Mouse (Mus musculus) liver, embryonic 11.5 days (tissue): ENCODE results near the gene Dek. TPM values are rescaled to one million over a fixed set of nuclear protein-coding genes. Genes with fewer than 3 reads are reported as not detected.

Experiments used
- ATAC-seq: fragments of 200-750 bp; cut with Nextera tagmentation; replicated peaks from 2 replicates; pipeline ENCODE4 v1.8.0; 2017; ENCODE audit warnings: moderate number of reproducible peaks, mild to moderate bottlenecking, moderate TSS enrichment, moderate library complexity; ENCODE audit not compliant: low FRiP score
- DNase-seq: peaks from one replicate; pipeline ENCODE4 v3.0.0-alpha.2; 2017; ENCODE audit warnings: low spot score
- H3K27ac ChIP-seq: fragments of 300-500 bp; sonication (generic); 2 replicates; pipeline ENCODE4 v1.5.1; 2014; ENCODE audit warnings: mild to moderate bottlenecking, low read depth, low read length, control low read depth
- H3K27me3 ChIP-seq: fragments of 300-500 bp; sonication (generic); replicated peaks from 2 replicates; pipeline ENCODE4 v1.6.1; 2014; ENCODE audit warnings: low read length, mixed read lengths; ENCODE audit not compliant: control insufficient read depth, insufficient read depth
- H3K36me3 ChIP-seq: fragments of 300-500 bp; sonication (generic); 2 replicates; pipeline ENCODE4 v1.6.1; 2014; ENCODE audit warnings: mild to moderate bottlenecking, low read length, moderate library complexity, mixed read lengths; ENCODE audit not compliant: control insufficient read depth, insufficient read depth
- H3K4me1 ChIP-seq: fragments of 300-500 bp; sonication (generic); replicated peaks from 2 replicates; pipeline ENCODE4 v1.6.1; 2014; ENCODE audit warnings: low read length, mixed read lengths; ENCODE audit not compliant: control insufficient read depth, insufficient read depth
- H3K4me2 ChIP-seq: fragments of 300-500 bp; sonication (generic); 2 replicates; pipeline ENCODE4 v1.6.1; 2014; ENCODE audit warnings: mild to moderate bottlenecking, control low read depth, moderate library complexity
- H3K4me3 ChIP-seq: fragments of 300-500 bp; sonication (generic); 2 replicates; pipeline ENCODE4 v1.5.1; 2014; ENCODE audit warnings: low read depth, low read length, control low read depth
- H3K9ac ChIP-seq: fragments of 300-500 bp; sonication (generic); 2 replicates; pipeline ENCODE4 v1.6.1; 2014; ENCODE audit warnings: low read depth, low read length, control low read depth
- H3K9me3 ChIP-seq: fragments of 300-500 bp; sonication (generic); 2 replicates; pipeline ENCODE4 v1.6.1; 2016; ENCODE audit warnings: low read length, inconsistent platforms, mixed read lengths; ENCODE audit not compliant: control insufficient read depth
- WGBS: fragments of 180-500 bp; shearing (Covaris S2); extraction: QIAGEN DNeasy Blood & Tissue Kit; methylation state at CpG from one replicate; pipeline ENCODE4 v1.1.7; 2014; 5-methylcytosine and 5-hydroxymethylcytosine counted together
- polyA plus RNA-seq: library from polyadenylated mRNA; unstranded; fragments of >200 nt; fragmentation: Nextera tagmentation; extraction: Ambion mirVana; gene quantifications from 2 replicates; pipeline ENCODE4 v1.2.1, GENCODE M21; 2014

Gene Dek
- polyA plus RNA-seq, 1 experiment from 2014 or later: 391 TPM

- H3K4me1 ChIP-seq: no peaks in the 10 kb centered on the region
- 0 out of 2 replicates have a peak, but pooled peaks cover 2% of the 10 kb centered on the region for H3K36me3 ChIP-seq
- no peak overlapping the region for H3K9ac ChIP-seq
- H3K4me2 ChIP-seq: no peak overlapping the region
- H3K4me3 ChIP-seq: no peak overlapping the region
- H3K27me3 ChIP-seq: no peaks in the 10 kb centered on the region
- 81% methylated on average over 5 of the region's 5 CpGs for WGBS
- no peak for ATAC-seq
- H3K27ac ChIP-seq: no peak overlapping the region
- H3K9me3 ChIP-seq: no peaks in the 10 kb centered on the region
- no peak for DNase-seq
Measured at GRCm38 (mm10) chr13:47056781-47057180, 49.2 kb downstream of the Dek start.

- Histone ChIP-seq H3K4me2 (no peak overlapping the region), H3K9ac (no peak overlapping the region), H3K4me3 (no peak overlapping the region), H3K9me3 (no peaks in the 10 kb centered on the region), H3K27me3 (no peaks in the 10 kb centered on the region), H3K4me1 (no peaks in the 10 kb centered on the region), H3K36me3 (0 out of 2 replicates have a peak, but pooled peaks cover 4% of the 10 kb centered on the region), H3K27ac (no peak overlapping the region)
- DNase-seq (no peak), ATAC-seq (no peak)
- WGBS: 84% methylated on average over 11 of the region's 11 CpGs
Measured at GRCm38 (mm10) chr13:47056126-47056525, 49.9 kb downstream of the Dek start.

- Histone ChIP-seq H3K4me2 (no peak overlapping the region), H3K4me1 (no peaks in the 10 kb centered on the region), H3K4me3 (no peak overlapping the region), H3K9ac (no peak overlapping the region), H3K27me3 (no peaks in the 10 kb centered on the region), H3K27ac (no peak overlapping the region), H3K9me3 (no peaks in the 10 kb centered on the region), H3K36me3 (peaks cover 9% of the 10 kb centered on the region)
- DNase-seq (no peak), ATAC-seq (no peak)
- WGBS: 83% methylated on average over 10 of the region's 10 CpGs
Measured at GRCm38 (mm10) chr13:47053971-47054370, 52.0 kb downstream of the Dek start.

- Histone ChIP-seq H3K9ac (no peak overlapping the region), H3K36me3 (peaks cover 9% of the 10 kb centered on the region), H3K27me3 (no peaks in the 10 kb centered on the region), H3K27ac (no peak overlapping the region), H3K4me2 (no peak overlapping the region), H3K4me3 (no peak overlapping the region), H3K4me1 (no peaks in the 10 kb centered on the region), H3K9me3 (no peaks in the 10 kb centered on the region)
- no peak for DNase-seq
- WGBS: 71% methylated on average over 4 of the region's 4 CpGs
- ATAC-seq: no peak
Measured at GRCm38 (mm10) chr13:47050009-47050408, 56.0 kb downstream of the Dek start.

- no peaks in the 10 kb centered on the region for H3K9me3 ChIP-seq
- H3K36me3 ChIP-seq: peaks cover 9% of the 10 kb centered on the region
- no peak overlapping the region for H3K4me3 ChIP-seq
- H3K4me2 ChIP-seq: no peak overlapping the region
- 97% methylated on average over 4 of the region's 4 CpGs for WGBS
- peaks cover 7% of the 10 kb centered on the region for H3K4me1 ChIP-seq
- DNase-seq: no peak
- H3K27ac ChIP-seq: no peak overlapping the region
- no peaks in the 10 kb centered on the region for H3K27me3 ChIP-seq
- no peak overlapping the region for H3K9ac ChIP-seq
- no peak for ATAC-seq
Measured at GRCm38 (mm10) chr13:47047996-47048395, 58.0 kb downstream of the Dek start.

GRCm38 (mm10) chr13:47044617-47044947, 61.4 kb downstream of the Dek start, which contains the start of gene Tpmt:
Tpmt (minus strand) TSS chr13:47044737.
- no peak within 1 kb of the TSS; the same call in 1 of the 2 replicates for H3K27ac ChIP-seq
- WGBS: 27% methylated on average over 10 of the region's 10 CpGs
- DNase-seq: no peak
- H3K9me3 ChIP-seq: no peaks in the 10 kb centered on the region
- no peaks in the 10 kb centered on the region for H3K27me3 ChIP-seq
- H3K36me3 ChIP-seq: peaks cover 2% of the 10 kb centered on the region
- peaks cover 7% of the 10 kb centered on the region for H3K4me1 ChIP-seq
- H3K4me3 ChIP-seq: peak within 1 kb of the TSS; percentile 90
- no peak for ATAC-seq
- peak within 1 kb of the TSS; percentile 76 for H3K9ac ChIP-seq
- H3K4me2 ChIP-seq: peak within 1 kb of the TSS; percentile 100

GRCm38 (mm10) chr13:47043833-47044616, 62.0 kb downstream of the Dek start:
- H3K27me3 ChIP-seq: no peaks in the 10 kb centered on the region
- no peaks in the 10 kb centered on the region for H3K36me3 ChIP-seq
- ATAC-seq: peak; percentile 30
- WGBS: 1% methylated on average over 45 of the region's 45 CpGs
- peak overlapping the region; percentile 90 for H3K4me3 ChIP-seq
- H3K4me2 ChIP-seq: peak overlapping the region; percentile 100
- H3K4me1 ChIP-seq: peaks cover 7% of the 10 kb centered on the region
- DNase-seq: peak; percentile 38
- no peak overlapping the region; the same call in 1 of the 2 replicates for H3K27ac ChIP-seq
- no peaks in the 10 kb centered on the region for H3K9me3 ChIP-seq
- H3K9ac ChIP-seq: peak overlapping the region; percentile 76

GRCm38 (mm10) chr13:47043030-47043680, 62.8 kb downstream of the Dek start, which contains the start of gene Kdm1b:
Kdm1b (plus strand) TSS chr13:47043499.
- ATAC-seq (peak; percentile 97), DNase-seq (peak; percentile 100)
- under 1% methylated on average over 48 of the region's 48 CpGs for WGBS
- Histone ChIP-seq H3K4me2 (peak within 1 kb of the TSS; percentile 100), H3K9ac (peak within 1 kb of the TSS; percentile 76), H3K36me3 (no peaks in the 10 kb centered on the region), H3K4me3 (peak within 1 kb of the TSS; percentile 90), H3K27ac (peak within 1 kb of the TSS; percentile 9; the same call in 1 of the 2 replicates), H3K4me1 (peaks cover 7% of the 10 kb centered on the region), H3K9me3 (no peaks in the 10 kb centered on the region), H3K27me3 (no peaks in the 10 kb centered on the region)
